Mouse (Mus musculus) gastrocnemius, postnatal 36 days (tissue): ENCODE data around the gene D17H6S53E. TPM values are rescaled to one million over a fixed set of nuclear protein-coding genes. Genes with fewer than 3 reads are reported as not detected.

Source experiments
- DNase-seq, 2 experiments: peaks; one replicate each; pipeline ENCODE4 v3.0.0; 2022
- intact Hi-C: fragments of 180-260 bp; cut with DNase I; formaldehyde crosslinking; loops from one replicate; pipeline ENCODE4 v1.15.1; 2025
- total RNA-seq, 2 experiments: library from RNA; stranded (reverse); gene quantifications; 2 replicates each; pipeline ENCODE4 v1.2.3; 2021

D17H6S53E gene
- total RNA-seq, 2 experiments from 2014 or later: 13.0 to 17.0 TPM

DNA sequence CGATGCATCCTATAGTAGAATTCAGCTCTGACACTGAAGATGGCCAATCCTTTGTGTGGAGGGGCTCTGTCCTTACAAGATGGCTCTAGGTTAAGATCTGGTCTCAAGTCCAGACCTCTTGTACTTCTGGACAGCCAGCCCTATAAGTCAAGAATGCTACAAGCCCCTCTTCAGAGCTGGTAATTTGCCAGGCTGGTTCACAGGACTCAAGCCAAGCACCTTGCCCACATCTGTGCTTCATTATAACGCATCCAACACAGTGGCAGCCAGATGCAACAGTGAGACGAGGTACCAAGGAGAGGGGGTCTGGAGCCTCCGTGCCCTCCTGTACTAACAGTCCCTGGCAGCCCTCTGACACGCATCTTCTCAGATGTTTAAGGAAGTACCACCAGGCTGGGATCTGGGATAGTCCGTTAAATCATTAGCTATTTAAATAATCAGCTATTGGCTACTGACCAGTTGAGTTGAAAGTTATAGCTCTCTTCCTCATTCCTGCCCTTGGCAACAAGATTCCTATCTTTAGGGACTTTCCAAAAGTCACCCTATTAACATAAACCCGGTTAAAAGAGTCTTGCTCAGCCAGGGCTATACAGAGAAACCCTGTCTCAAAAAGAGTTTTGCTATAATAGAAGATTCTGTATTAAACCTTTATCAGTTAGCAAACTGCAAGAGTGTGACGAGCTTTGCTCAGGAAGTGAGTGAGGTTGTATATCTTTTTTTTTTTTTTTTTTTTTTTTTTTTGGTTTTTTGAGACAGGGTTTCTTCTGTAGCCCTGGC is 48.2 kb downstream of the D17H6S53E start:
- no peak for DNase-seq

DNA sequence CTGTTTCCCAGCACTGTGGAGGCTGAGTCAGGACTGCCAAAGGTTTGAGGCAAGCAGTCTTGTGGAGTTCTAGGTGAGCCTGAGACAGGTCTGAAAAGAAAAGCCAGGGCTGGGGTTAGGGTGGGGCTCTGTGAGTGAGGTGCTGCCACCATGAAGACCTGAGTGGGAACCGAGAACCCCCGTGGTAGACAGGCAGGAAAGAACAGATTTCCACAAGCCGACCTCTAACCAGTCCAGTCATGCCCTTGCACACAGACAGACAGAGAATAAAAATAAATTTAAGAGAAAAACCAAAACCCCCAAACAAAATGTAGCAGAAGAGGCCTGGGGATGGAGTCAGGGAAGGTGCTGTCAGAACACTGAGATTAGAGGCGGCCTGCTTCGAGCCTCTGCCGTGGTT is 49.2 kb downstream of the D17H6S53E start:
- no peak for DNase-seq

More for the DNA sequence above, 48.2 kb downstream of the D17H6S53E start:
- intact Hi-C loops: no loop called here

GRCm38 (mm10) chr17:35175968-35176367 is 49.8 kb downstream of the D17H6S53E start, which contains the start of gene Aif1:
TSS of gene Aif1 (minus strand) at chr17:35176068.
- intact Hi-C loops: no loop called here
- no peak for DNase-seq

More for the DNA sequence above, 49.2 kb downstream of the D17H6S53E start:
- intact Hi-C loops: no loop called here

Other genes with a start within 250 kb of the D17H6S53E start
- gene Zbtb12, start 246.9 kb upstream of the D17H6S53E start, total RNA-seq: 1 to 10 TPM; 4.6 to 5.7 TPM
- under 1 TPM in 1 of 2 experiments, not detected in 1; 0.20 TPM for gene Gm20547, start 244.3 kb upstream of the D17H6S53E start, total RNA-seq
- 1 to 10 TPM; 1.4 to 1.5 TPM for gene C2, start 228.1 kb upstream of the D17H6S53E start, total RNA-seq
- 10 to 100 TPM; 24.7 to 28.2 TPM for gene Ehmt2, start 227.9 kb upstream of the D17H6S53E start, total RNA-seq
- gene Slc44a4, start 211.9 kb upstream of the D17H6S53E start, total RNA-seq: under 1 TPM in 1 of 2 experiments, not detected in 1; 0.17 TPM
- 1 to 10 TPM; 8.0 to 8.5 TPM for gene Neu1, start 195.1 kb upstream of the D17H6S53E start, total RNA-seq
- 1 to 10 TPM; 4.6 to 6.1 TPM for gene Hspa1b, start 167.1 kb upstream of the D17H6S53E start, total RNA-seq
- not detected for gene Gm20481, start 156.5 kb upstream of the D17H6S53E start, total RNA-seq
- gene Hspa1a, start 154.2 kb upstream of the D17H6S53E start, total RNA-seq: 10 to 100 TPM in 1 of 2 experiments, 1 to 10 TPM in 1; 8.8 to 10.1 TPM
- 10 to 100 TPM; 18.6 to 23.2 TPM for gene Hspa1l, start 153.7 kb upstream of the D17H6S53E start, total RNA-seq
- gene Lsm2, start 144.5 kb upstream of the D17H6S53E start, total RNA-seq: 10 to 100 TPM; 13.1 to 15.3 TPM
- 10 to 100 TPM; 29.3 to 31.8 TPM for gene Vars, start 125.4 kb upstream of the D17H6S53E start, total RNA-seq
- 10 to 100 TPM; 11.3 to 12.8 TPM for gene Vwa7, start 109.8 kb upstream of the D17H6S53E start, total RNA-seq
- not detected for gene Sapcd1, start 98.4 kb upstream of the D17H6S53E start, total RNA-seq
- under 1 TPM; 0.20 to 0.35 TPM for gene Msh5, start 79.6 kb upstream of the D17H6S53E start, total RNA-seq
- 10 to 100 TPM; 10.9 to 12.0 TPM for gene Clic1, start 76.4 kb upstream of the D17H6S53E start, total RNA-seq
- gene Ddah2, start 67.3 kb upstream of the D17H6S53E start, total RNA-seq: 1 to 10 TPM; 8.4 to 8.9 TPM
- gene Ly6g6c, start 61.0 kb upstream of the D17H6S53E start, total RNA-seq: not detected
- not detected for gene Mpig6b, start 60.2 kb upstream of the D17H6S53E start, total RNA-seq
- not detected for gene Ly6g6e, start 49.5 kb upstream of the D17H6S53E start, total RNA-seq
- 1 to 10 TPM in 1 of 2 experiments, not detected in 1; 1.8 TPM for gene Ly6g6d, start 48.3 kb upstream of the D17H6S53E start, total RNA-seq
- not detected for gene Ly6g6f, start 40.8 kb upstream of the D17H6S53E start, total RNA-seq
- 10 to 100 TPM; 67.7 to 73.9 TPM for gene Abhd16a, start 37.1 kb upstream of the D17H6S53E start, total RNA-seq
- not detected for gene Ly6g5c, start 18.1 kb upstream of the D17H6S53E start, total RNA-seq
- gene Ly6g5b, start 10.9 kb upstream of the D17H6S53E start, total RNA-seq: not detected
- 1 to 10 TPM; 6.0 to 7.8 TPM for gene Gpank1, start 4.9 kb upstream of the D17H6S53E start, total RNA-seq
- 100 to 1,000 TPM; 145 to 170 TPM for gene Csnk2b, start 4.3 kb upstream of the D17H6S53E start, total RNA-seq
- not detected for gene Apom, start 5.7 kb downstream of the D17H6S53E start, total RNA-seq
- 100 to 1,000 TPM; 191 to 208 TPM for gene Bag6, start 8.8 kb downstream of the D17H6S53E start, total RNA-seq
- gene Prrc2a, start 38.5 kb downstream of the D17H6S53E start, total RNA-seq: 10 to 100 TPM; 88.4 to 93.0 TPM
- gene Aif1, start 49.7 kb downstream of the D17H6S53E start, total RNA-seq: under 1 TPM in 1 of 2 experiments, not detected in 1; 0.47 TPM
- gene Lst1, start 62.1 kb downstream of the D17H6S53E start, total RNA-seq: 1 to 10 TPM in 1 of 2 experiments, under 1 TPM in 1; 0.74 to 1.5 TPM
- under 1 TPM in 1 of 2 experiments, not detected in 1; 0.46 TPM for gene Ltb, start 68.1 kb downstream of the D17H6S53E start, total RNA-seq
- under 1 TPM in 1 of 2 experiments, not detected in 1; 0.46 TPM for gene Tnf, start 75.6 kb downstream of the D17H6S53E start, total RNA-seq
- under 1 TPM; 0.36 to 0.62 TPM for gene Lta, start 79.0 kb downstream of the D17H6S53E start, total RNA-seq
- gene Gm16181, start 94.5 kb downstream of the D17H6S53E start, total RNA-seq: not detected
- 1 to 10 TPM; 1.7 to 2.4 TPM for gene Atp6v1g2, start 107.3 kb downstream of the D17H6S53E start, total RNA-seq
- 1 to 10 TPM; 5.5 to 8.7 TPM for gene Nfkbil1, start 109.4 kb downstream of the D17H6S53E start, total RNA-seq
- 10 to 100 TPM; 67.7 to 83.0 TPM for gene Ddx39b, start 115.4 kb downstream of the D17H6S53E start, total RNA-seq
- gene H2-D1, start 136.4 kb downstream of the D17H6S53E start, total RNA-seq: 10 to 100 TPM; 28.2 to 39.1 TPM
- under 1 TPM; 0.38 to 0.47 TPM for gene H2-Q1, start 194.0 kb downstream of the D17H6S53E start, total RNA-seq
- gene H2-Q2, start 215.9 kb downstream of the D17H6S53E start, total RNA-seq: under 1 TPM; 0.20 to 0.77 TPM